Mouse (Mus musculus) MN1 (cell line): Measurements from ENCODE around the gene Gpr19.

ENCODE experiments used
- DNase-seq: peaks from one replicate; pipeline ENCODE4 v3.0.0-alpha.2; 2016; ENCODE audit warnings: low spot score

Gpr19 gene

GRCm38 (mm10) chr6:134922511-134923195, 24.3 kb upstream of the Gpr19 start:
- no peak for DNase-seq

- DNase-seq: no peak
Measured at GRCm38 (mm10) chr6:134921695-134922510, 23.5 kb upstream of the Gpr19 start.

DNA sequence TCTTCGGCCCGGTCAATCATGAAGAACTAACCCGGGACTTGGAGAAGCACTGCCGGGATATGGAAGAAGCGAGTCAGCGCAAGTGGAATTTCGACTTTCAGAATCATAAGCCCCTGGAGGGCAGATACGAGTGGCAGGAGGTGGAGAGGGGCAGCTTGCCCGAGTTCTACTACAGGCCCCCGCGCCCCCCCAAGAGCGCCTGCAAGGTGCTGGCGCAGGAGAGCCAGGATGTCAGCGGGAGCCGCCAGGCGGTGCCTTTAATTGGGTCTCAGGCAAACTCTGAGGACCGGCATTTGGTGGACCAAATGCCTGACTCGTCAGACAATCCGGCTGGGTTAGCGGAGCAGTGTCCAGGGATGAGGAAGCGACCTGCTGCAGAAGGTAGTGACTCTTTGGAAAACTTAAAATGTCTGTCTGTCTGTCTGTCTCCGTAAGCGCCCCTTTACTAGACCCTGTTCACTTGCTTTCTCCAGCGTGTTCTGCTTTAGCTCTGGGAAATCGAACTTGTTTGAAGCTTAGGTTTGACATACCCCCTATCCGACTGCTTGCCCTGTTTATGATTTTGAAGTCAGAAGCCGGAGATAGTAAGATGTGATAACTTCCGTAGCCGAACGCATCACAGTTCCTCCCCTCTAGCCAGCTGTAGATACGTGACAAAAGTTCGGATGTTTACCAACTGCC, 22.8 kb upstream of the Gpr19 start:
- no peak for DNase-seq

DNA sequence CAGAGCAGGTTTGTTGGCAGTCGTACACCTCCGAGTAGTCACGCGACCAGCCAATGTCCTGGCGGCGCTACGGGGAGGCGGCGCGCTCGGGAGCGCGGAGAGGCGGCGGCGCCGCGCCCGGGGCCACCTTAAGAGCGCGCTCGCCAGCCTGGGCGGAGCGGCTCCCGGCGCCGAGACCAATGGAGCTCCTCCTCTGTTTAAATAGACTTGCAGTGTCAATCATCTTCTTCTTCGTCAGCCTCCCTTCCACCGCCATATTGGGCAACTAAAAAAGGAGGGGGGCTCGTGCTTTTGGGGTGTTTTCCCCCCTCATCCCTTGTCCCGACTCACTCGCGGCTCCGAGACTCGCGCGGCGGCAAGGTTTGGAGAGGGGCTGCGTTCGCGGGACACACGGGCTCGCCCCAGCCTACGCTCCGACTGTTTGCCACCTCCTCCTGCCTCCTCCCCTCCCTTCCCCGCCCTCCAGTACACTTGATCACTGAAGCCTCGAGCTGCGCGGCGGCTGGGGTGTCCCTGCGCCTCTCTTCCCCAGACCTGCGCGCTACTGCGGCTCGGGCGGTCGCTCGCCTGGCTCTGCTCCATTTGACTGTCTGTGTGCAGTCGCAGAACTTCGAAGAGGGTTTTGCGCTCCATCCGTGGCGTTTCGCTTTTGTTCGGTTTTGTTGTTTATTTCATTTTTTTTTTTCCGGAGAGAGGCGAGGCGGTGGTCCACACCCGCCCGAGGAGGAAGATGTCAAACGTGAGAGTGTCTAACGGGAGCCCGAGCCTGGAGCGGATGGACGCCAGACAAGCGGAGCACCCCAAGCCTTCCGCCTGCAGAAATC, 22.0 kb upstream of the Gpr19 start, which contains the start of gene Cdkn1b:
Gene Cdkn1b, plus strand, starts transcription at position 212 of the 824 bp plus-strand sequence.
- DNase-seq: peak; percentile 93

DNA sequence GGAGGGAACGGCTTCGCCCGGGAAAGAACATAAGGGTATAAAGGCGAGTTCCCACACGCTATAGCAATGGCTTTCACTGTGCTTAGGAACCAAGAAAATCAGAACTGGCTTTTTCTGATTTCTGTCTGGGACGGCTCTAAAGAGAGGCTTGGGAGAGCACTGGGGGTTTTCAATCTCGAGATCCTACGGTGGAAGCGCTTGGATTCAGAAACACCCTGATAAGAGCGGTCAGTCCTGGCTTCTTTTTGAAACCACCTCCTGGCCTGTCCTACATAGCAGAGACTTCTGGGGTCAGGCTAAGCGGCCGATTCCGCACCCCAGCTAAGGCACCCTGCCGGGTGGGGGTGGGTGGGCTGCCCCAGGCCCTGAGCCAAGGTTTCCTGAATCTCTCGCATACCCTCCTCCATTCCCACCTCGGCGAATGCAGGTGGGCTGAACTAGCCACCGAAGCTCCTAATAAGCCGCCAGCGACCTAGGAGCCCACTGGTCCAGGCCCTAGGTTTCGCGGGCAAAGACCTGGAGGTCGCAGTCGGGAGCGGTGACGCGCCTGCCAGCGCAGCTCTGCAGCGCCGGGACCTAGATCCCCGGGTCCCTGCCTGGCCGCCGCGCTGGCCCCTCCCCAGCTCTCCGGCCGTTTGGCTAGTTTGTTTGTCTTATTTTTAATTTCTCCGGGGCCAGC, 21.3 kb upstream of the Gpr19 start:
- DNase-seq: no peak

DNA sequence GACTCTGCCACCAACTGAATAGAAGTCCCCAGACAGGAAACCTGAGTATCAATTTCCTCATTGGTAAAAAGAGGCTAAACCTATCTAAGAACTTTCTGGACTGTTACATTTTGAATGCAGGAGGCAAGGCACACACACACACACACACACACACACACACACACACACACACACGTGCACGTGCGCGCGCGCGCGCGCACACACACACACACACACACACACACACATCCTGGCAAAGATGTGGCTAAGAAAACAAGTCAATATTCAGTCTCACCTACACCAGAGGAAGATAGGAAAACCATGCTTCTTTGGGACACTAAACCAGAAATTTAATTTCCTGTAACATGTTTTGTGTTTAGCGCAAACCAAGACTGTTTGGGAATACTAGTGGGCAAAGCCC, 20.4 kb upstream of the Gpr19 start:
- DNase-seq: no peak

DNA sequence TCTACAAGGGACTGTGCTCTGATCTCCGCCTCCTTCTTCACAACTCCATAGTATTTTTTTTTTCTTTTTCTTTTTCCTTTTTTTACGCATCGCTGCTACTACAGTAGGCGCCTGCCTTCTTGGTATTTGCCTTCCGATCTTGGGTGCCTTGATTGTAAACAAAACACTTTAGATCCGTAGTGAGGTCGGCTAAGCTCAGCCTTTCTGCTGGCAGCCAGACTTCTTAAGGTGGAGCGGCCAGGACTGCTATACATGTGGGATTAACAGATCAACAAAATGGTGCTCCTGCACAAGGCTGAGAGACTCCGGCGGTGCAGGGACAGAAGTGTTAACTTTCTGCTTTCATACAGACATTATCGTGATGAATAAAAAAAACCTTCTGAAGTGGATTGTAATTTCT, 18.7 kb upstream of the Gpr19 start:
- DNase-seq: no peak

DNA sequence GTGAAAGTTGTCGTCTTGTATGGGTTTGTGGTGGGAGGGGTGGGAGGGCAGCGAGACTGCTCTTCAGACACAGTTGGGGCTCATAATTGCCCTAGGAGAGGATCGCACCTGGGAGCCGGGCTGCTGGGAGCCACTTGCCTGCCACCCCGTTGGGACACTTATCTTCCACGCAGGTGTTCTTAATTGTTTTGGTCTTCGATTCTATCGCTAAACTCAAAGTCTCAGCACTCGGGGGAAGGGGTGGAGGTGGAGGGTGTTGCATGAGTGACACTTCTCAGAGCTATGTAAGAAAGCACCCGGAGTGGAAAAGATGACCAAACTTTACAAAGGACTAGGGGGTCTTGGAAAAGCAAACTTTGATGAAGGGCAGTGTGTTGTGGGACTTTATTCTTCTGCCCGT, 18.3 kb upstream of the Gpr19 start:
- no peak for DNase-seq

DNA sequence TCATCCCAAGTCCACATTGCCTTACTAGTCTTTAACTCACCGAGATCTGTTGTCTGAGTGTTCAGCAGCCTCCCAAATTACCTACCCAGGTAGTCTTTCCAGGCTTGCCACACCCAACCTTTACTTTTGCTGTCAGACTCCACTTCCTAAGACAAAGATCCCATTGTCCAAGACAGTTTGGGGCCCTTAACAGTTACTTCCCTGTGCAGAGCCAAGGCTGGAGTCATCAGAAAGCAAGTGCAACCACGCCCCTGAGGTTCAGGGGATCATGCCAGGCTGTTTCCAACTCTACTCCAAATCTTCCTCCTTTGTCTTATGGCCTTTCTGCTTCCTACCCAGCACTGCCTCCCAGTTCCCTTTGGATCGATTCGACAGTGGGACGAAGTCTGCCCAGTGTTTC, 16.1 kb upstream of the Gpr19 start:
- no peak for DNase-seq

DNA sequence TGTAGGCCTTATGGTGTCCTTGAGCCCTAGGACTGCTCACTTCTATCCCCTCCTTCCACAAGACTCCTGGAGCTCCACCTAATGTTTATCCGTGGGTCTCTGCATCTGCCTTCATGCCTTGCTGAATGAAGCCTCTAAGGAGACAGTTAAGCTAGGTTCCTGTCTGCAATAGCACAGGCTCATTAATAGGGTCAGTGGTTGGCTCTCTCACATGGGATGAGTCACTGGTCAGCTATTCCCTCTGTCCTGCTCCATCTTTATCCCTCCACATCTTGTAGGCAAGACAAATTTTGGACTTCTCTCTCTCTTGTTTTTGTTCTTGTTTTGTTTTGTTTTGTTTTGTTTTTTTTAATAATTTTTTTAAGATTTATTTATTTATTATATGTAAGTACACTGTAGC, 7.4 kb upstream of the Gpr19 start:
- no peak for DNase-seq

DNA sequence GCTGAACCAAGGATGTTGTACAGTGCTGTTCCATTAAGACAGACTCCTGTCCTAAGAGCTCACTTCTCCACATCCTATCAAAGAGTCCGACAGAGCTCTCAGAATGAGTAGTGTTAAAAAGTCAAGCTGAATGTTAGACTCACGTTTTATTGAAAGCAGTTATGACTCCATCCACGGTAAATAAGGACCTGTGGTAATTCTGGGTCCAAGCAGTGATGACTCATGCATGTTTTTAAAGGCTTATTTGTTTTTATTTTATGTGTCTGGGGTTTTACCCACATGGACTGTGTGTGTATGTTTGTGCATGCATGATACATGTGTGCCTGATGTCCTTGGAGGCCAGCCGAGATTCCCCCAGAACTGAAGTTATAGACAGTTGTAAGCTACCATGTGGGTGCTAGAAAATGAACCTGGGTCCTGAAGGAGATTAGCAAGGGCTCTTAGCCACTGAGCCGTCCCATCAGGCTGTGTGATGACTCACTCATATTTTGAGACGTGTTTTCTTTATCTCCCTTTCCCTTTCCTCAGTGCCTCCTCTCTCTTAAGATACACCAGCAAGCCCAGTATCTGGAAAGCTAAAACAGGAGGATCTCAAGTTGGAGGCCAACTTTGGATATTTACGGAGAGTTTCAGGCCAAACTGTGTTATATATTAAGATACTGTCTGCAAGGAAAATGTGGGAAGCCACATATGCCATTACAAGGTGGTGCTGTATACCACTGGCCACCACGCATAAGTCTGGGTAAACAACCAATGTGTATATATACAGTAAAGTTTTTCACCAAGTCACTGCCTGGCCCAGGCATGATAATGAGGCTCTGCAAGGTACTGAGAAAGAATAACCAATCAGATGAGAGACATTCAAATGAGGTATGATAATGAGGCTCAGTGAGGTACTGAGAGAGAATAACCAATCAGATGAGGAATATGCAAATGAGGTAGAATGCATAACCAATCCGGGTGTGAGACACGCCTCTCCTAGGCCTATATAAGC, 5.8 kb upstream of the Gpr19 start:
- DNase-seq: no peak

DNA sequence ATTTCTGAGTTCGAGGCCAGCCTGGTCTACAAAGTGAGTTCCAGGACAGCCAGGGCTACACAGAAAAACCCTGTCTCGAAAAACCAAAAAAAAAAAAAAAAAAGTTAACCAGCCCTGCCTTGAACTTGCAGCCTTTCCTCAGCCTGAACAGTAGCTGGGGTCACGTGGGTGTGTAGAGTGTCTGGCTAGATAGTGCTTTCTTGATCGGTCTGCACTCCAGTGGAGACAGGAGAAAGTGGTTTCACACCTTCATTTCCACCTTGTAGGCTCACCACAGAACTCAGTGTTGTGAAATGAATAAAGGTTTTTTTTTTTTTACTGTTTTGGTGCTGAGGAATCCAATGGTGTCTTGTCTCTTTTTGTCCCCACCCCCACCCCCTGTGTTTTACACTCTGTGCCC, 5.0 kb upstream of the Gpr19 start:
- no peak for DNase-seq

- peak; percentile 93 for DNase-seq
Measured at GRCm38 (mm10) chr6:134897443-134898094, 809 bp downstream of the Gpr19 start.

GRCm38 (mm10) chr6:134896570-134897436, 1.6 kb downstream of the Gpr19 start:
- DNase-seq: peak; percentile 42

- no peak for DNase-seq
Measured at GRCm38 (mm10) chr6:134890436-134890835, 7.9 kb downstream of the Gpr19 start.

GRCm38 (mm10) chr6:134889763-134890162, 8.6 kb downstream of the Gpr19 start:
- no peak for DNase-seq

DNA sequence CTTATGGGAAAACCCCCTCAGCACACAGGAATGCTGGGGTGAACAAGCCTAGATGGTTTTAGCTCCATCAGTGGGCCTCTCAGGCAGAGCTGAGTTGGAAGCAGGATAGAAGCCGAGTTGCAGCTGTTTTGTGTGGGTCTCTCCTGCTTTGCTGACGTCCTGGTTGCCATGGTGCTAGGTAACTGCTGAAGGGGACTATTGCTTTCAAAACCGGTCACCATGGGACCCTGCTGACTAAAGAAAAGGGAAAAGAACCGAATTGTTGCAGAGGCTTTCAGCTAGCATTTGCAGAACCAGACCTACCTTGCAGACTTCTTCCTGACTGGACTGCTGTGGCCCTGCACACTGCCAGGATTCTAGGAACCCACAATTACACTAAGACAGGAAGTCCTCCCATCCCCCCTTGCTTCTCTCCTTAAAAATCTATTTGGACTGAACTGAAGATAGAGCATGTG, 9.8 kb downstream of the Gpr19 start:
- peak; percentile 73 for DNase-seq

- DNase-seq: peak; percentile 94
Measured at GRCm38 (mm10) chr6:134887711-134888449, 10.5 kb downstream of the Gpr19 start.
